Mouse (Mus musculus) lung, postnatal 25 days (tissue): ENCODE measurements around the gene Gm20388.

Experiments
- DNase-seq: peaks from one replicate; pipeline ENCODE4 v3.0.0; 2022; ENCODE audit warnings: low spot score

Gene Gm20388

DNA sequence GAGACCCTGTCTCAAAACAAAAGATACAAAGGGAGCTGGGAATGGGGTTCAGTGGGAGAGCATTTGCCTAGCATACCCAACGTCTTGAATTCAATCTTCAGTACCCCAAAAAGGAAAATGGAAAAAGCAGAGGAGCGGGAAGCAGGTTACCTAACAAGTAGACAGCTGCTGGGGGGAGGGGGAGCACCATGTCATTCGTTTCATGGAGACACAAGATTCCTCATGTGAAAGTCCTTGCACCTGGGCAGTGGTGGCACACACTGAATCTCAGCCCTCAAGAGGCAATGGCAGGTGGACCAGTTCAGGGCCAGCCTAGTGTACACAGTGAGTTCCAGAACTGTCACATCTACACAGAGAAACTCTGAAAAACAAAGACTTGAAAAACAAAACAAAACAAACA lies 3946.7 kb downstream of the Gm20388 start:
- DNase-seq = no peak

DNA sequence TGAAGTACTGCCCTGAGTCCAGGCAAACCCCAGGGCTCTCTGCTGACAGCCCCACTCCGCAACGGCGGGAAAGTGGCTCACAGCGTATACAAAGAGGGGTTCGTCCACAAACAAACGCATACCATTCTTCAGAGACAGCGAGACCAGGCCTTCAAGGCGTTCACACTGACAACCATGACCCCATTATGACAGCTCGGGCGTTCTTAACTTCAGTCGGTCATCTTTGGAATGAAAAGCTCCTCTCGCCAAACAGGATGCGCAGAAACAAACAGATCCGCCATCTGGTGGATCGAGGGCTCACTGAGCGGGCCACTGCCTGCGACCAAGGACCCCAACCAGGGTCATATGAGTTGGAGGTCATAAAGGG lies 3947.9 kb downstream of the Gm20388 start:
- DNase-seq = peak; percentile 1

DNA sequence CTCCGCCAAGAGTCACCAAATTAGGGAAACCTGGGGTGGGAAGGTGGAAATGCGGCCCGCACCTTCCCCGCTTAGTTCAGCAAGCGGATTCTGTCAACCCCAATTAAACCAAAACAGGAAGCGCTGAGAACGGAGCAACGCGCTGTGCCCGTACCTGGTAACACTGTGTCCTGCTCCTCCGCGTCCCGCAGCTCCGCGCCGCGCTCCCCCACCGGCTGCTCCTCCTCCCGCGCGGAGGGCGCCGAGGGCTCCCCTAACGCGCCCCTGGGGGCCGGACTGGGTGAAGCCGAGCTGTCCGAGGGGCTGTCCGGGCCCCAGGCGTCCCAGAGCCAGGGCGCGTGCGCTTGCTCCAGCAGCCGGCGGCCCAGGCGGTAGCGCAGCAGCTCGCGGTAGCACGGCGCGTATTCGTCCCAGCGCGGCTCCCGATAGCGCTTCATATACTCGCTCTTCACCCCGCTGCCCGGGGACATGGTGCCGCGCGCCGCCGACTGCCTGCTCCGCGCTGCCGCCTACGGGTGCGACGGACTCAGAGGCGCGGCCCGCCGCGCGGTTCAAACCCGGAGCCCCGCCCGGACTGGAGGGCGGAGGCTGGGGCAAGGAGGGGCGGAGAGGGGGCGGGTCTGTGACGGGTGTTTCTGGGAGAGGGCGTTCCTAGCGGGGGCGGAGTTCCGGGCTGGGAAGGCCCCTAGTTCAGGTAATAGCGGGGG lies 3948.5 kb downstream of the Gm20388 start:
- DNase-seq = peak; percentile 91

DNA sequence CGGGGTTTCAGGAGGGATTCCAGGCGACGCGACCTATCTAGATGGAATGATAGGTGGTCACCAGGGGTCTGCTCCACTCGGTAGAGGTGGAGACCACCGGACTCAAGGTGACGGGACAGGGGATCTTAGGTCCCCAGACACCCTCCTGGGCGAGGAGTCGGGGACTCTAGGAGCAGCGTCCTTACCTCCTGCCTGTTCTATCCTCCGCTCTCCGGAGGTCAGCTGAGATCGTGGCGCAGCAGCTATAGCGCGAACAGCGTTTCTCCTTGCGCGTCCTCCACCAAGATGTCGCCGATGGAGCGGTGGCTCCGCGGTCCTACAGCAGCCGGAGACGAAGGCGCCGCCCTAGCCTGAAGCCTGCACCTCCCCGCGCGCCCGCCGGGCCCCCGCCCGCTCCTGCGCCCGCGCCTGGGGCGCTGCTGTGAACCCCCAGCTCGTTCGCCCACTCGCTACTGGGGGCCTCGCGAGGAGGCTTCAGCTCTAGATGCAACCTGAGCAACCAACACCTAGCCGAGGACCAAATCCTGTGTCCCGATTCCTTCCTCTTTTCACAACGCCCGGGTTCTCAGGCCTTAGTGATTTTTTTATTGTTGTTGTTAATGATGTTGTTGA lies 3949.1 kb downstream of the Gm20388 start, which contains the start of gene Ccsap:
TSS of gene Ccsap (minus strand) at position 562 of the 612 bp plus-strand sequence.
- DNase-seq = peak; percentile 14

DNA sequence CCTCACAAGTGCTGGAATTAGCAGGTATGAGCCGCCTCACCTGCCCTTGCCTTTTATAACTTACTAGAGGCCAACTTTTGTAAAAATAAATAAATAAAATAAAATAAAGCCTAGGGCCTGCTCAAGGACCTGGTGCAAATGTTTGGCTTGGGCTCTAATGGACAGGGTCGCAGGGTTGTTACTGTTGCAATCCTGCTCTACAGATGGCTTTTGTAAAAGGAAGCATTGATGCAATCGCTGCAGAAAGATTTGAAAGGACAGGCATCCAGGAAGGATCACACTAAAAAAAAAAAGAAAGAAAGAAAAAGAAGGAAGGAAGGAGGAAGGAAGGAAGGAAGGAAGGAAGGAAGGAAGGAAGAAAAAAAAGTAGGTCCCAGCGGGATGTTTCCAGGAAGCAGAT lies 3949.7 kb downstream of the Gm20388 start:
- no peak for DNase-seq

DNA sequence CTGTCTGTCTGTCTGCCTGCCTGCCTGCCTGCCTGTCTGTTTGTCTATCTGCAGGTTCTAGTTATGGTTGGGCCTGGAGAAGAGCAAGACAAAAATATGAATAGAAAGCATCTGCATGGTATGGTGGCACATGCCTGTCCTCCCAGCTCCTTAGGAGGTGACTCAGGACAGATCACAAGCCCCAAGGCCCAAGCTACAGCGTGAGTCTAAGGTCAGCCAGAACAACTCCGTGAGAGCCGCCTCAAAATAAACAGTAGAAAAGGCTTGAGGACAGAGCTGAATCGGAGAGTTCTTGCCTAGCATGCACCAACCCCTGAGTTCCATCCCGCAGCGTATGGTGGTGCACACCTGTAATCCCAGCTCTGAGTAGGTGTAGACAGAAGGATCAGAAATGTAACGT lies 3955.1 kb downstream of the Gm20388 start:
- no peak for DNase-seq

DNA sequence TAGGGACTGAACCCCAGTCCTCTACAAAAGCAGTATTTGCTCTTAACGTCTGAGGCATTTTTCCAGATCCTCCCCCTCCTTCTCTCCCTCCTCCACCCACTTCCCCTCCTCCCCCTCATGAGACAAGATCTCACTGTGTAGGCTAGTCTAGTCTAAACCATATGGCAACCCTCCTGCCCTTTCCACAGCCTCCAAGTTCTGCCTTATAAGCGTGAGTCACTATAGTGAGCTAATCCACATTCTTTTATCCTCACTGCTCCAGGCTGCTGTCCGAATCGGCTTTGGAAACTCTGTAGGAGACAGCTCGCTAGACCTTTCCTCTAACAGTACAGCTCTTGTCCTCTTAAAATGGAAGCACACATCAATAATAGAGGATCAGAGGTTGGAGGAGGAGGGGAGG lies 3956.3 kb downstream of the Gm20388 start:
- DNase-seq = no peak

DNA sequence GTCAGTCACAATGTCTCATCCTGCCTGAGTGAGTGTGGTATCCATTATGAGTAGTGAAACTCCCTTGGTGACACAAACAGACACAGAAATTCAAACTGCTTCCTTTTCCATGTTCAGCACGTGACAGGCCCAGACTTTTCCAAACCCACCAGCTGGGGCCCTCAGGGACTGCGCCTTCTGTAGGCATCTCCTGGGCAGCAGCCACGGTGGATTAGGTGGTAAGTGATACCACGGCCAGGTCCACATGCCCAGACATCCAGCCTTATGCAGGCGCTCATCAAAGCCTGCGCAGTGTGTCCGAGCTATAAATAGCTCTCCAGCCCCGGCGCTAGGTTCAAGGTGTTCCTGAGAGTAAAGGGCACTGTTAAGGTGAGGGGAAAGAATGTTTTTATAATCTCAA lies 3961.4 kb downstream of the Gm20388 start:
- DNase-seq = no peak

DNA sequence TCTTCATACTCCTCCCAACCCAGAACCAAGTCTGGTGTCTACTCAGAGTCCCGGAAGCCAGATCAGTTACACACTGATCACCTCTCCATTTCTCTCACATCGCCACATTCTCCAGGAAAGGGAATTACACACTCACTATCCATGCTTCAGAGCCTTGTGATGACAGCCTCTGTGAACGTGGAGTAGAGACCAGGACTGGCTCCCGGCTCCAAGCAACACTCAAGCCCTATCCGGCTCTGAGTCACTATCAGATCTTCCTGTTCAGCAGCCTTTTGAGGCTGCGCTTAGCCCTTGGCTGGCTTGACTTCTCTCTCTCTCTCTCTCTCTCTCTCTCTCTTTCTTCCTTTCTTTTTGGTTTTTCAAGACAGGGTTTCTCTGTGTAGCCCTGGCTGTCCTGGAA lies 3962.7 kb downstream of the Gm20388 start:
- no peak for DNase-seq

DNA sequence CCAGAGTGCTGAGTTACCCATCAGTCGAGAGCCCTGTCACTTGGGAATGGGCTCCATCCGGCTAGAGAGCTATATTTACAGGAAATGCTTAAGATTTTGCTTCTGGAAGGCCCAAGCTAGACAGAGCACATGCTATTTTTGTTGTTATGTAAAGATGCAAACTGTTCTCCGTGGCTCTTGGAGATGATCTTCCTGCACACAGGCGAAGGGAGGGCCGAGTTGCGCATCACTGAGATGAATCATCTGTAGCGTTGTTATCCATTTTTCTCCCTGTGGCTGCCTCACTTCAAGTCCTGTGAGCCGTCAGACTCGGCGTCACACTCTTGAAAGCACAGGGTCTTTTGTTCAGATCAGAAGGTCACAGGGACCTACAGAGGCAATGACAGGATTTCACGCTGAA lies 3963.7 kb downstream of the Gm20388 start:
- DNase-seq = no peak

DNA sequence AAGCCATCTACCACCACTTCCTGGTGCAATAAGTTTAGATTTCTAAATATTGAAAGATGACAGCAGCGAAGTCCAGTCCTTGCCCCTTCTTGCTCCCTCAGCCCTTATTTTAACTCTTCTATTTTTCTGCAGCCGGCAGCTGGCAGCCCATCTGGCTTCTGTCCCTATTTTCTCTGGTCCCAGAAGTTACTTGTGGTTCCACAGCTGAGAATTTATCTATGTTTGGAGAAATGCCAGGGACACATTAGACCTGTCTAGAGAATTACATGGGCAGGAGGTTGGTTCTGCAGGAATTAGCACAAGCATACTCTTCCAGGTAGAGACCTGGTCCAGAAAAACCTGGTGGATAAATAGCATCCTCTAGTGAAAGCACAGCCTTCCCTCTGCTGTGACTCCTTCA lies 3967.2 kb downstream of the Gm20388 start:
- no peak for DNase-seq

DNA sequence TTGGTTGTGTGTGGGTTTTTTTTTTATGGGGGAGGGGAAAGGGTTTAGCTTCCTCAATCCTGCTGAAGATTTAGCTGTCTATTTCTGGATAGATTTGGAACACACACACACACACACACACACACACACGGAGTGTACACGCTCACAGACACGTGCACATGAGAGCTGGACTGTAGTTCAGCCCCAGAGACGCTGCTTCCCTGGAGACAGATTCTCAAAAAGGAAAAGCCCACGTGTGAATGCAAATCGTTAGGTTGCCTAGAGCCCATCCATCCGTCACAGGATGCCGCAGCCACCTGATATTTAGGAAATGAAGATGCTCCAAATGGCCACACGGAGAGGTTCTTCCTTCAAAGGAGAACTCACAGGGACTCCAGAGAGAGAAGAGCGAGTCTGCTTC lies 3969.6 kb downstream of the Gm20388 start:
- DNase-seq = no peak

DNA sequence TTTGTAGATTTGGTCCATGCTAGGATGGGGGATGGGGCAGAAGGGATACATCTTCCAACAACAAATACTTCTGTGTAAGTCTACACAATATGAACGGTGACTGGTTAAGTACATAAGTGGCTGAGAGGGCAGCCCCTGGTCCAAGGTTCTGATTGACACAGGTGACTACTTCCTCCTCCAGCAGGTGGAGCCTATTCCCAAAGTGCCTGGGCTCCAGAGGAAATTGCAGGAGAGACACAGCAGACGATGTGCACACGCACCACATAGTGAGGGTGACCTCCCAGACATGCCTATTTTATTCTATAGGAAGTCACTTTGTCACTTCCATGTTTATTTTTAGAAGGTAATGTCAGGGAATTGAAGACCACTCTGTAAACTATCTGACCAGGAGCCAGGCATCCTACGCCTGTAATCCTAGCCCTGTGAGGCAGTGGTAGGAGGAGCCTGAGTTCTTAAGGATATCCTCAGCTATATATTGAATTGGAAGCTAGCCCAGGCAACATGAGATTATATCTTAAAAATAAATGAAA lies 3970.2 kb downstream of the Gm20388 start:
- DNase-seq = no peak

DNA sequence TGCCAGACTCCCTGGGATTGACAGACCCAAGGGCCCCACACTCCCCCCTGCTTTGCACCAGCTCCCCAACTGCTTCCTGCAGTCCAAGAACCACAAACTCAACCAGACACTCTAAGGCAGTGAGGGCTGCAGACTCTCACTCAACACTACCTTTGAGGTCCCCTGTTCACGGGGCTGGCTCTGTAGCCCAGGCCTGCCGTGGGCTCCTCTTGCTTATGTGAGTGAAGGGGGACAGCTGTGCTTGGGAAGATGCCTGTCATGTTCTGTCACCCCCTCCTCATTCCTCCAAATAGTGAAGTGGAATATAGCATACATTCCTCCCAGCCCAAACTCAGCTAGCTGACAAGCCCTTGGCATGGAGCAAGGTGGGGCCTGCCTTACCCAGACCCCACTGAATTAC lies 3971.8 kb downstream of the Gm20388 start:
- DNase-seq = no peak

DNA sequence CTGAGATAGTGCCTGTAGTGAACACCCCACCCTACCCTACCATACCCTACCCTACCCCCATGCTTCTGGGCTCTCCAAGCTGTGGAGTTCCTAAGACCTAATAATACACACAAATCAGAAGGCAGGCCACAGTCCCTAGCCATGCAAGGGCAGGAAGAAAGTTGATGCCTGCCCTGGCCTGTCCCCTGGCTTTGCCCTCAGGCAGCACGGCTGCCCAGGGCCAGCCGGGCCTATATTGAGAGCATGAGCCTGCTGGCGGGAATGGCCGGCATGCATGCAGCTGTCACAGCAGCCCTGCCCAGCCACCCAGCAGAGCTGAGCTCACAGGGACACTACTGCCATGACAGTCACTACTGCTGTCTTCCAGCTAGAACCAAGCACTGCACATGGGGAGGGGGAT lies 3972.5 kb downstream of the Gm20388 start:
- DNase-seq = no peak

DNA sequence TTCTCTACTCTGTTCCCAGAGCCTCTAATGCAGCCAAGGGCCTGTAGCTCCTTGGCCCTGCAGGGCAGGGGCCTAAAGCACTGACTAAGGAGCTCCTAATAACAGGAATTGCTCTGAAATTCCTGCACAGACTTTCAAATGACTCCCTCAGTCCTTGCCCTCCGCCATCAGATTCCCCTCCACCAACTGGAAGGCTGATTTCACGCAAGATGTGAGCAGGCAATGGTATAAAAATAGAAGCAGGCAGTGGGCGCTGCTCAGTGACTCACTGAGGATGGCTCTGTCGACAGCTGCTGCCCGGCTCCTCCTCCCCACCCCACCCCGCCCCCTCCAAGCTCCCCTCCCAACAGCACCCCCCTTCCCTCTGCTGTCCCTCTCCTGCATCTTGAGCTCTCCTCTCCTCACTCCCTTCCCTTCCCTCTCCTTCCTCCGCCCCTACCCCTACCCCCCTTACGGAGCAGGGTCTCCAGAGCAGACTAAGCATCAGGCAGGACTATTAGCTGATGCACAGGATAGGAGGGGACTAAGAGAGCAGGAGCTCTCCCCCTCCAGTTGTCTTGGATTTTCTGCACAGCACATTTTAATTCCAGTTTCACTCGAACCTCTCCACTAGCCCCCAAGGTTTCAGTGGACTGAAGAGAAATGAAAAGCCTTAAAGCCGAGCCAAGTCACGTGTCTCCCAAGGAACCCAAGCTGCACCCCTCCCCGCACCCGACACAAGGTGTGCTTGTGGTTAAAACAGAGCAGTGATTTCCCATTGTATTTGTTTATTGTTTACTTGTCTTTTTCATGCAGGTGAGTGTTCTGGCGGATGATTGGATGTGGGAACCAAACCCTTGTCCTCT lies 3974.3 kb downstream of the Gm20388 start:
- DNase-seq = no peak

DNA sequence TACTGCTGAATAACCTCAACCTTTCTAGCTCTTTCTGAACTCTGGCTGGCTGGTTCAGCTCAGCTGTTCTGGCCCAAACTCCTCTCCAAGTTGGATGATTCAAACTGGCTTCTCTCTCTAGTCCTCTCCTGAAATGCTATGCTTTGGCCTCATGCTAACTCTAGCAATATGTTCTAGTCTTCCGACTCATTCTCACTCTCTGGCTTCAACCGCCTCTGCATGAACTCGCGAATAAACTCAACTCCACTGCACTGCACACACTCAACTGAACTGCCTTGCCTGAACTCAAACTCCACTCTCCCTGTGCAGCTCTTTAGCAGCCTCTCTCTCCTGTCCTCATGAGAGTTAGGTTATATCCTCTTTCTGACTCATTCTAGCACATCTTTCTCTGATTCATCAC lies 3976.5 kb downstream of the Gm20388 start:
- no peak for DNase-seq

DNA sequence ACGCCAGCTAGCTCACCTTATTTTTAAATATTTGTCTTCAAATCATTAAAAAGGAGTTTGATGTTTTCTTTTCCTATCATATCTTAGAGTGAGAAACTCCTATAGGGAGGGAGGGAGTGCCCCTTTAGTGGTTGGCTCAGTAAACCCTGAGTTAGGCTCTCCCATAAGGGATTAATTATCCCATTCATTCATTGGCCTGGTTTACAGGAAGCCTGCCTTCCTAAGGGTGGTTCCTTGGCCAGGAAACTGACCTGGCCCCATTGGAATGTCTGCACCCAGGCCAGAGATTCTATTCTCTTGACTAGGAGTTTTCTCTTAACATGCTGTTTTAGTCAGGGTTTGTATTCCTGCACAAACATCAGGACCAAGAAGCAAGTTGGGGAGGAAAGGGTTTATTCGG lies 3977.3 kb downstream of the Gm20388 start:
- DNase-seq = no peak

DNA sequence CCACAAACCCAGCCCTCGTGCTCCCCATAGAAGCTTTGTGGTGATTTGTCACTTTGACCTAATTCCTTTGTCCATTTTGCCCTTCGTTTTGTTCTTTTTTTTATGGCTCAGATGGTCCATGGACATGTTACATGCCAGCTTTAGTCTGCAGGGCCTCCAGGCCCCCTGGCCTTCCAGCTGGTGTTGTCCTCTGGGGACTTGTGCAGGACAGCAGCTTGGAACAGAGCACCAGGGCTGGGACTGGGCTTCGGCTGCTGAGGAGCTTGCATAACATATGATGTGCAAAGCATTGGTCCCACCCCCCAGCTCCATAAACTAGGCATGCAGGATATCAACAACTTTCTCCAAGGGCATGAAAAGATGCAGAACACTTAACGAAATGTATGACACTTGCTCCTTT lies 3979.2 kb downstream of the Gm20388 start:
- DNase-seq = no peak

DNA sequence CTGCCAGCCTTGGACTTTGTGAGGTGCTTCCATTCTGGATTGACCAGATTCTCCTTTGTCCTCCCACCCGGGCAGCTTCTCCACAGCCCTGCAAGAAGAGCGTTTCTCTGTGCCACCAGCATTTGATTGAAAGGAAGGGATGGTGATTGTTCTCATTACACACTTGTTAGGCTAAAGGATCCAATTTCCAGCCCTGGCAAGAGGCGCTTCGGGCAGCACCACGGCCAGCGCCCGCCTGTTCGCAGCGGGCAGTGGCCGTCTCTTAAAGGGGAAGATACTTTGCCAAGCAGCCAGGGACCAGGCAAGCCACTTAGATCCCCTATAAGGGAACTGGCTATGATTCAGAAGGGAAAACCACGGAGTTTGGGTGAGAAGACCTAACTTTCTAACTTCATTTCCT lies 3980.6 kb downstream of the Gm20388 start:
- DNase-seq = no peak

DNA sequence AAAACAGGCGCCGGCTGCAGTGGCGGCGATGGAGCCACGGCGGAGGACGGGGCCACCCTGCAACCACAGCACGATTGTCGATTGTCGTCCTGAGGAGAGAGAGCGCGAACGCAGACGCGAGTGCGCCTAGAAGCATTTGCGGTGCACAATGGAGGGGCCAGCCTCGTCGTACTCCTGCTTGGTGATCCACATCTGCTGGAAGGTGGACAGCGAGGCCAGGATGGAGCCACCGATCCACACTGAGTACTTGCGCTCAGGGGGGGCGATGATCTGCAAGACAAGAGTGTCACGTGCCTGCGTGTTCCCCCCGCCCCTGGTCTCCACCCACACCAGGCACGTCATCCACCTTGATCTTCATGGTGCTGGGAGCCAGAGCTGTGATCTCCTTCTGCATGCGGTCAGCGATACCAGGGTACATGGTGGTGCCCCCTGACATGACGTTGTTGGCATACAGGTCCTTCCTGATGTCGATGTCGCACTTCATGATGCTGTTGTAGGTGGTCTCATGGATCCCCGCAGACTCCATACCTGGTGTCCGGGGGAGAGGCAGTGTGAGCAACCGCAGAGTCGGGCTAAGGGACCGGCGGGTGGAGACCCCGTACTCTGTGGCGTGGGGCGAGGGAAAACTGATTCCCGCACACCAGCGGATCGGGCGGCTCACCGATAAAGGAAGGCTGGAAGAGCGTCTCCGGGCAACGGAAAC lies 3981.4 kb downstream of the Gm20388 start:
- no peak for DNase-seq

DNA sequence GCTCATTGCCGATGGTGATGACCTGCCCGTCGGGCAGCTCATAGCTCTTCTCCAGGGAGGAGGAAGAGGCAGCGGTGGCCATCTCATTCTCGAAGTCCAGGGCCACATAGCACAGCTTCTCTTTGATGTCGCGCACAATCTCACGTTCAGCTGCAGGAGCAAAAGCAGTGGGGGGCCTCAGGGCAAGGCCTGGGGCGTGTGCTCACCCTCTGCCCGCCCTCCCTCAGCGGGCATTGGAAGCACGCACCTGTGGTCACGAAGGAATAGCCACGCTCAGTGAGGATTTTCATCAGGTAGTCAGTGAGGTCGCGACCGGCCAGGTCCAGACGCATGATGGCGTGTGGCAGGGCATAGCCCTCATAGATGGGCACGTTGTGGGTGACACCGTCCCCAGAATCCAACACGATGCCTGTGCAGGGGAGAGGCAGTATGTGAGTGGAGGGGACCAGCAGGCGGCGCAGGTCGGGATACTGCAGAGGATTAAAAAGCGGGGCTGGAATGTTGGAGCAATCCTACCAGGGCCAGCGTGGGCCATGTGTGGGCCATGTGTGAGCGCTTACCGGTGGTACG lies 3982.0 kb downstream of the Gm20388 start:
- no peak for DNase-seq
